Mouse (Mus musculus): ENCODE results near the gene Gm10320. TPM values are rescaled to one million over a fixed set of nuclear protein-coding genes. Genes with fewer than 3 reads are reported as not detected.

Gene Gm10320
- polyA plus RNA-seq, 1 experiment, result 0.30 TPM

DNA sequence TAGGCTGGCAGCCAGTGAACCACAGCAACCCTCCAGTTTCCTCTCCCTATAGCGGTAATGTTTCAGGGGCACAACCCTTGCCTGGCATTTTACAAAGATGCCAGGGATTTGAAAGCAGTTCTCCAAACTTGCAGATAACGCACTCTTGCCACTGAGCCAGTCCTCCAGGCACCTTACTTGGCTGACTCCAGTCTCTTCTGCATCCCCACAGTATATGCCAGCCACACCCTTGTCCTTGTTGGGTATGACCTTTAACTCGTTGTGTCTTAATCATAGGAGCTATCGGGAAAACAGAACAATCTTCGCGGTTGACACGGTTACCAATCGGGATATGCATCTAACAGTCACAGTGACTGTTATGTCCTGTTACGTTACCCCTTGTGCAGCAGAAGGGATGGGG, 40.2 kb upstream of the Gm10320 start:
- Histone ChIP-seq H3K4me3 (replicated peaks) (no peak overlapping the region), H3K27me3 (ENCODE audit: control insufficient read depth) (no peaks in the 10 kb centered on the region), H3K36me3 (ENCODE audit: control insufficient read depth) (no peaks in the 10 kb centered on the region), H3K4me1 (ENCODE audit: control insufficient read depth) (no peaks in the 10 kb centered on the region), H3K9me3 (ENCODE audit: control insufficient read depth, low read length) (peaks cover 2% of the 10 kb centered on the region; the same call in 1 of the 2 replicates)
- TF ChIP-seq GATA1 (IDR thresholded peaks at IDR 0.05; ENCODE audit: low read length), result no peak
- TF ChIP-seq TAL1 (IDR thresholded peaks at IDR 0.05; ENCODE audit: low read length), result no peak

DNA sequence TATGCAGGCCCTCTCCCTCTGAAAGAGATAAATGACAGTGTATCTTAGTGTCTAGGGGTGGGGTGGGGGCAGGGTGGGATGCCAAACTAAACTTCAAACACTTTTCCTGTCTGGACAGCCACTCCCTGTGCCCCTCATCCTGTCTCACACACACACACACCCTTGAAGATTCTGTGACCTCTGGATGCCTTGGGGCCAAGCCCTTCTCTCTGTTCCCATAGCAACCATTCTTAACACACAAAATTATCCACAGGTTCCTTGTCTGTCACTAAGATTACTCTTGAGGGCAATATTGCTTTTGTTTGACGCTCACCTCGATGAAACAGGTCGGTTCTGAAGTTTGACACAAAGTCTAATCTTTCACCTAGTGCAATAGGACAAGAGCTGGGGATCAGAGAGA, 39.5 kb upstream of the Gm10320 start:
- H3K4me3 ChIP-seq (replicated peaks), result no peak overlapping the region
- no peaks in the 10 kb centered on the region for H3K36me3 ChIP-seq (ENCODE audit: control insufficient read depth)
- TF ChIP-seq GATA1 (IDR thresholded peaks at IDR 0.05; ENCODE audit: low read length) (no peak), TAL1 (IDR thresholded peaks at IDR 0.05; ENCODE audit: low read length) (no peak)
- no peaks in the 10 kb centered on the region for H3K4me1 ChIP-seq (ENCODE audit: control insufficient read depth)
- H3K9me3 ChIP-seq (ENCODE audit: control insufficient read depth, low read length), result peaks cover 2% of the 10 kb centered on the region; the same call in 1 of the 2 replicates
- H3K27me3 ChIP-seq (ENCODE audit: control insufficient read depth), result no peaks in the 10 kb centered on the region

DNA sequence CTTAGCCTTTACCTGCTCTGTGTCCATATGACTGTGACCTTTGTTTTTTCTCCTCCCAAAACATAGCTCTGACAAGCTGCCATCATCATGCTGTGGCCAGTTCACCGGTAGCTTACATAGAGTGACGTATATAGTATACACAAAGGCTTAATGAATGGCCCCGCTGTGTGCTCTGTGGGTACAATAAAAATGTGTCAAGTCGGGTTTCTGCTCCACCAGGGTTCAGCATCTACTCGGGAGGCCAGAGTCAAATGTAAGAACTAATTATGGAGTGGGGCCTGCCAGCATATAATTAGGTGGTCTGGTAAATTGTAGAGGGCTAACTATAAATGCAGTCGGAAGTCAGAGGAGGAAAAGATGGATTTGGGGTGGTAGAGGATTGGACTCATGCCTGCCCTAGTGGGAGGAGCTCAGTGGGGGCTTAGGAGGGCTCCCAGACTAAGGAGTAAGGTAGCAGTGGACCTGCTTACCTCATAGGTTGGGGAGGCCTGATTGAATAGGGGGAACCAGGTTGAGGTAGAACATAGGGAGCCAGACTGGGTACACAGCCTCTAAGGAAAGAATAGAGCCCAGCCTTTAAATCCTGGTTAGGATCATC, 32.0 kb upstream of the Gm10320 start:
- TF ChIP-seq TAL1 (IDR thresholded peaks at IDR 0.05; ENCODE audit: low read length), result no peak
- TF ChIP-seq GATA1 (IDR thresholded peaks at IDR 0.05; ENCODE audit: low read length), result no peak
- Histone ChIP-seq H3K4me3 (replicated peaks) (no peak overlapping the region), H3K4me1 (ENCODE audit: control insufficient read depth) (no peaks in the 10 kb centered on the region), H3K9me3 (ENCODE audit: control insufficient read depth, low read length) (peaks cover 3% of the 10 kb centered on the region; the same call in 1 of the 2 replicates), H3K36me3 (ENCODE audit: control insufficient read depth) (no peaks in the 10 kb centered on the region), H3K27me3 (ENCODE audit: control insufficient read depth) (no peaks in the 10 kb centered on the region)

DNA sequence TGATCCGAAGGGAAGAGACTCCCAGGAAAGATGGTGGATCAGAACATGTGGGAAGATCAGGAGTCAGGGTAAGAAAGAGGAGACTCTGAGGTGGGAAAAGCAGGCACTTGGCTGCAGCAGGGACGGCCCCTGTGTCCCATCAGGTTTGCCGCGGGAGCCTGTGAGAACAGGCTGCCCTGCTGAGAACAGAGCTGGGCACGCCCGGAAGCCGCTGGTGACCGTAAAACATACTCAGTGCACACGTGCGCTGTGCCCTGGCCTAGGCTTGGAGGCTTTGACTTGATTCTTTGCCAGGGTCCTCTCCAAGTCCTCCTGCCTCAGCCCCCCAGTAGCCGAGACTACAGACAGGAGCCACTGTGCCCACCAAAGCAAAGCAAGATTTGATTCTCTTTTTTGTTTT, 26.5 kb upstream of the Gm10320 start:
- Histone ChIP-seq H3K27me3 (ENCODE audit: control insufficient read depth) (no peaks in the 10 kb centered on the region; the same call in 1 of the 2 replicates), H3K4me3 (replicated peaks) (no peak overlapping the region)
- TF ChIP-seq TAL1 (IDR thresholded peaks at IDR 0.05; ENCODE audit: low read length) (no peak), GATA1 (IDR thresholded peaks at IDR 0.05; ENCODE audit: low read length) (no peak)

DNA sequence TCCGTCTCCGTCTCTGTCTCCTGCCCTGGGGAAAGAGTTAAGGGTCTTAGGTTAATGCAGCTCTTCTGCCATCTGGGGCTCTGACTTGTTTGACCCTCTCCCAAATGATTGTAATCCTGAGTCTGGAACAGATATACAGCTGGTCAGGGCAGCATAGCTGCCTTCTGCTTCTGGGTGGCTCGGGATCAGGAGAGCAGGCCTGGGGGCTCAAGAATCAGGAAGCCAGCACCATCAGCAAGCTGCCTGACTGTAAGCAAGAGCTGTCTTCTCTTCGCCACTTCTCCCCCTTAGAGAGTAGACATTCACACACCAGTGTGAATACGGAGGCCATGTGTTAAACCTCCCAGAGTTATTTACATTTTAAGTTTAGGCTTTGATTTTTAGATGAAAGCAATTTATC, 25.9 kb upstream of the Gm10320 start:
- Histone ChIP-seq H3K4me1 (ENCODE audit: control insufficient read depth) (no peaks in the 10 kb centered on the region), H3K27me3 (ENCODE audit: control insufficient read depth) (no peaks in the 10 kb centered on the region; the same call in 1 of the 2 replicates), H3K9me3 (ENCODE audit: control insufficient read depth, low read length) (peaks cover 3% of the 10 kb centered on the region; the same call in 1 of the 2 replicates), H3K36me3 (ENCODE audit: control insufficient read depth) (no peaks in the 10 kb centered on the region), H3K4me3 (replicated peaks) (no peak overlapping the region)
- TF ChIP-seq TAL1 (IDR thresholded peaks at IDR 0.05; ENCODE audit: low read length) (no peak), GATA1 (IDR thresholded peaks at IDR 0.05; ENCODE audit: low read length) (no peak)

More for the DNA sequence above, 26.5 kb upstream of the Gm10320 start:
- Histone ChIP-seq H3K36me3 (ENCODE audit: control insufficient read depth) (no peaks in the 10 kb centered on the region), H3K4me1 (ENCODE audit: control insufficient read depth) (no peaks in the 10 kb centered on the region), H3K9me3 (ENCODE audit: control insufficient read depth, low read length) (peaks cover 3% of the 10 kb centered on the region; the same call in 1 of the 2 replicates)

DNA sequence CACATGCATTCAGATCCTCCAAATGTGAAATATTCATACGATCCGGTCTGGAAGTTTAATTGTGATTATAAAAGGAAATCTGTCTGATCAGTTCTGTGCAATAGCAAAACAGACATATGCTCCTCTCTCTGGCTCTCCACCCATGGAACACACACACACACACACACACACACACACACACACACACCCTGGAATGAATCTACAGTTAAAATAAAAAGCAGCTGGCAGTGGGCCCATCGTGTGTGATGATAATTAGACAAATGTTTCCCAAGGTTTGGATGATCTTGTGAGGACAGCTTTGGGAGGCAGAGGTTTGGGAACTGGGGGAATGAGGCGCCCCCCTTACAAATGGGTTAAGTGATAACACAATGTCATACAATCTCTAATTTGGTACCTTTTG, 25.2 kb upstream of the Gm10320 start:
- Histone ChIP-seq H3K4me3 (replicated peaks) (no peak overlapping the region), H3K4me1 (ENCODE audit: control insufficient read depth) (no peaks in the 10 kb centered on the region), H3K9me3 (ENCODE audit: control insufficient read depth, low read length) (no peaks in the 10 kb centered on the region), H3K36me3 (ENCODE audit: control insufficient read depth) (no peaks in the 10 kb centered on the region), H3K27me3 (ENCODE audit: control insufficient read depth) (no peaks in the 10 kb centered on the region; the same call in 1 of the 2 replicates)
- no peak for TF ChIP-seq GATA1 (IDR thresholded peaks at IDR 0.05; ENCODE audit: low read length)
- TF ChIP-seq TAL1 (IDR thresholded peaks at IDR 0.05; ENCODE audit: low read length), result no peak

DNA sequence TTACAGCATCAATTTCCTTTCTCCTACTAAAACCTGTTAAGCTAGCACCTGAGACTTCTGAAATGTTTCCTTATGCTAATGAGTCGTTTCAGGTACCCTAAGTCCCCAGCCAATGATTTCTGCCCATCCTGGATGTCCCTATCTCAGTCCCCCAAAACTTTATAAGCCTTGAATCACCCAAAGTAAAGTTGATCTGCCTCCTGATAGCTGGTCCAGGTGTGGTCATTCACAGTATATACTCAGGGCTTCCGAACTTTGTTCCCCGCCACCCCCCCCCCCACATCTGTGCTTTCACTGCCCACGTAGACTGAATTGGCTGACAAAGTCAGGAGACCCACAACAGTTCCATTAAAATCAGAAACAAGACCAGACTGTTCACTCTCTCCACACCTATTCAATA, 20.3 kb upstream of the Gm10320 start:
- TF ChIP-seq TAL1 (IDR thresholded peaks at IDR 0.05; ENCODE audit: low read length), result no peak
- no peak for TF ChIP-seq GATA1 (IDR thresholded peaks at IDR 0.05; ENCODE audit: low read length)
- no peak overlapping the region for H3K4me3 ChIP-seq (replicated peaks)
- H3K27me3 ChIP-seq (ENCODE audit: control insufficient read depth), result peaks cover 16% of the 10 kb centered on the region
- no peaks in the 10 kb centered on the region for H3K36me3 ChIP-seq (ENCODE audit: control insufficient read depth)
- peaks cover 4% of the 10 kb centered on the region for H3K9me3 ChIP-seq (ENCODE audit: control insufficient read depth, low read length)
- no peaks in the 10 kb centered on the region for H3K4me1 ChIP-seq (ENCODE audit: control insufficient read depth)

DNA sequence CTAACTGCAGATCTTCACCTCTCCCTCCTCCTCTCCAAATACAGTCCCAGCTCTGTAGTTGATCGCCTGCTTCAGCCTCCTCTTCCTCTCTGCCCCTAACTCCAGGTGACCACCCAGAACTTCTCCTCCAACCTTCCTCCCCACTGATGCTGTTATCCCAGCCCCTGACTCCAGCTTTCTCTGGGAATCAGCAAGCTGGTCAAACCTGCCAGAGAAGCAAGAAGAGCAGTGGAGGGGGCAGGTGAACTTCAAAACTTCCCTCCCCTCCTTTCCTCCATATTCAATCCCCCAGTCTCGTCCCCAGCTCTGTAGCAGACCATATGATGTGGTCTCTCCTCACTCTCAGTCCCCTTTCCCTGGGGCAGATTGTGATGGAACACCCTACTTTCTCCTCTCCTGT, 15.9 kb upstream of the Gm10320 start:
- TF ChIP-seq GATA1 (IDR thresholded peaks at IDR 0.05; ENCODE audit: low read length) (no peak), TAL1 (IDR thresholded peaks at IDR 0.05; ENCODE audit: low read length) (no peak)

DNA sequence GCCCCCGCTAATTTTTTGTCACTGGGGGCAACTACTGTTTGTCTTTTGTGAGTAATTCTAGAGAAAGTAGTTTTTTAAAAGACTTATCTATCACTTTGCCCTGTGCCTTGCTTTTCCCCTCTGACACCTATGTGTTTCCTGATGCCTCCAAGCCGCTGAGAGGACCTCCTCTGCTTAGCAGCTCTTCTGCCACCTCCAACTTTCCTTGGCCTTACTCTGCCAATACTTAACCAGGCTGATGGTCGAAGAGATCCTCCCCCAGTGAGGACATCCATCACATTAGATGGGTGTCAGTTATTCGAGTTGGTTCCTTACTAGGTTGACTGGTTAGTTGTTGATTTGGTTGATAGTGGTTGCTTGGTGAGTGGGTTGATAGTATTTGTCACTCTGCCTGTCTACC, 14.7 kb upstream of the Gm10320 start:
- Histone ChIP-seq H3K27me3 (ENCODE audit: control insufficient read depth) (peaks cover 72% of the 10 kb centered on the region), H3K9me3 (ENCODE audit: control insufficient read depth, low read length) (peaks cover 4% of the 10 kb centered on the region), H3K4me3 (replicated peaks) (no peak overlapping the region), H3K4me1 (ENCODE audit: control insufficient read depth) (no peaks in the 10 kb centered on the region; the same call in 1 of the 2 replicates), H3K36me3 (ENCODE audit: control insufficient read depth) (no peaks in the 10 kb centered on the region)
- TF ChIP-seq TAL1 (IDR thresholded peaks at IDR 0.05; ENCODE audit: low read length), result no peak
- no peak for TF ChIP-seq GATA1 (IDR thresholded peaks at IDR 0.05; ENCODE audit: low read length)

More for the DNA sequence above, 15.9 kb upstream of the Gm10320 start:
- Histone ChIP-seq H3K27me3 (ENCODE audit: control insufficient read depth) (peaks cover 60% of the 10 kb centered on the region), H3K4me1 (ENCODE audit: control insufficient read depth) (no peaks in the 10 kb centered on the region; the same call in 1 of the 2 replicates), H3K9me3 (ENCODE audit: control insufficient read depth, low read length) (peaks cover 4% of the 10 kb centered on the region), H3K36me3 (ENCODE audit: control insufficient read depth) (no peaks in the 10 kb centered on the region), H3K4me3 (replicated peaks) (no peak overlapping the region)
